Mouse (Mus musculus): Measurements from ENCODE around the gene Plcb3. TPM values are rescaled to one million over a fixed set of nuclear protein-coding genes. Genes with fewer than 3 reads are reported as not detected.

The Plcb3 gene
- polyA plus RNA-seq, 1 experiment from 2014 or later: 7.6 TPM

GRCm38 (mm10) chr19:6907094-6907493 lies 69.2 kb downstream of the Plcb3 start:
- H3K4me3 ChIP-seq (ENCODE audit: low read depth, low read length): no peak overlapping the region
- no peak overlapping the region for H3K9ac ChIP-seq (replicated peaks; ENCODE audit: low read depth, low read length)
- no peak overlapping the region for H3K4me2 ChIP-seq (ENCODE audit: low read depth, low read length)
- no peak for ATAC-seq (ENCODE audit: low read depth)
- peaks cover 19% of the 10 kb centered on the region for H3K36me3 ChIP-seq (ENCODE audit: control insufficient read depth, insufficient read depth, low read length)
- 98% methylated on average over 8 of the region's 8 CpGs for WGBS
- H3K9me3 ChIP-seq (ENCODE audit: control insufficient read depth, low read length): no peaks in the 10 kb centered on the region
- H3K27me3 ChIP-seq (ENCODE audit: control insufficient read depth, insufficient read depth, low read length): no peaks in the 10 kb centered on the region
- no peak overlapping the region for H3K27ac ChIP-seq (ENCODE audit: low read depth, low read length)
- peaks cover 18% of the 10 kb centered on the region for H3K4me1 ChIP-seq (ENCODE audit: control insufficient read depth, insufficient read depth, low read length)

- Histone ChIP-seq H3K4me3 (ENCODE audit: low read depth, low read length) (no peak overlapping the region), H3K9ac (replicated peaks; ENCODE audit: low read depth, low read length) (no peak overlapping the region), H3K36me3 (ENCODE audit: control insufficient read depth, insufficient read depth, low read length) (peaks cover 15% of the 10 kb centered on the region), H3K27me3 (ENCODE audit: control insufficient read depth, insufficient read depth, low read length) (no peaks in the 10 kb centered on the region), H3K27ac (ENCODE audit: low read depth, low read length) (no peak overlapping the region), H3K4me2 (ENCODE audit: low read depth, low read length) (no peak overlapping the region), H3K9me3 (ENCODE audit: control insufficient read depth, low read length) (no peaks in the 10 kb centered on the region), H3K4me1 (ENCODE audit: control insufficient read depth, insufficient read depth, low read length) (peaks cover 15% of the 10 kb centered on the region)
- no peak for ATAC-seq (ENCODE audit: low read depth)
- WGBS: 86% methylated on average over 3 of the region's 3 CpGs
Measured at GRCm38 (mm10) chr19:6906199-6906598, 70.1 kb downstream of the Plcb3 start.

DNA sequence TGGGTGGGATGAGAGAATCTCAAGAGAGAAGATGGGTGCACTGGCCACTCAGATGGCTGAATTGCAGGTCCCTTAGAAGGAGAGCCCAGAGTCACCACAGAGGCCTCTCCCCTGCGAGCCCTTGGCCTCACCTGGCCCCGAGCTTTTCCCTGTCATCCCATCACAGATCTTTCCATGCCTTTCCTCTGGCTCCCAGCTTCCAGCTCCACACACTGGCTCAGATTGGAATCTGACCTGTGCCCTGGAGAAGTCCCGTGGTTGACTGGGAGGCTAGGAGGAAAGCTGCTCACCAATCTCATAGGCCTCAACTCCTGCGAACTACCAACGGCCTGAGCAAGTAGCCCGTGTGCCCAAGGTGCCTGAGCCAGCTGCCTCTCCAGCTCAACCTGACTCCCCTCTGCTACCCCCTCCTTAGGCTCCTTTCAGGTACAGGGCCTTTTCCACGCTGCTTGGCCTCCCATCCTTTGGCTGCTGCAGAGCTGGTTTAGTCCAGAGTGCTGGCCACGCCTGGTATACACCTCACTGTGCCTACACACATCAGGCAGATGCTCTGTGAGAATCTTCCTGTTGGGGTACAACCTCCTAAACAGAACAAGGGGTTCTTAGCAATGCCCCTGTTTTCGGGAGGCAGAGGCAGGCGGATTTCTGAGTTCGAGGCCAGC lies 70.6 kb downstream of the Plcb3 start:
- WGBS: 94% methylated on average over 11 of the region's 11 CpGs
- Histone ChIP-seq H3K4me2 (ENCODE audit: low read depth, low read length) (no peak overlapping the region), H3K4me1 (ENCODE audit: control insufficient read depth, insufficient read depth, low read length) (peaks cover 11% of the 10 kb centered on the region), H3K27ac (ENCODE audit: low read depth, low read length) (no peak overlapping the region), H3K4me3 (ENCODE audit: low read depth, low read length) (no peak overlapping the region), H3K27me3 (ENCODE audit: control insufficient read depth, insufficient read depth, low read length) (no peaks in the 10 kb centered on the region), H3K9ac (replicated peaks; ENCODE audit: low read depth, low read length) (no peak overlapping the region), H3K9me3 (ENCODE audit: control insufficient read depth, low read length) (no peaks in the 10 kb centered on the region), H3K36me3 (ENCODE audit: control insufficient read depth, insufficient read depth, low read length) (peaks cover 15% of the 10 kb centered on the region)
- no peak for ATAC-seq (ENCODE audit: low read depth)

DNA sequence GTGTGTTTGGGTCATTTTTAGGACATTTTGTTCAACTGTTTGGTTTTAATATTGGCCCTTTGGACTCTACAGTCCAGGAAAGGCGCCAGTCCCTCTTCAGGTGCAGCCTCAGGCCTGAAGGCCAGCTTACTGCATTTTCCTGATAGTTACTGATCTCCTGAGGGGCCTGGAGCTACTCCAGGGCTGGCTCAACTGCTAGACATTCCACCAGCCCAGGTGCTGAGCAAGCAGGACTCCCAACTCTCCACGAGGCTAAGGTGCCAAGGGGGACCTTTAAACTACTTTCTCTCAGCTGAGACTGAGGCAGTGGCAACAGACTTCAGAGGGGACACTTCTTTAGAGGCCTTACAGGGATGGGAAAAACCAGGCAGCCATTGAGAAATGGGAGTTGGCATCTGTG lies 71.4 kb downstream of the Plcb3 start:
- no peak overlapping the region for H3K9ac ChIP-seq (replicated peaks; ENCODE audit: low read depth, low read length)
- no peaks in the 10 kb centered on the region for H3K9me3 ChIP-seq (ENCODE audit: control insufficient read depth, low read length)
- peaks cover 15% of the 10 kb centered on the region for H3K36me3 ChIP-seq (ENCODE audit: control insufficient read depth, insufficient read depth, low read length)
- peaks cover 11% of the 10 kb centered on the region for H3K4me1 ChIP-seq (ENCODE audit: control insufficient read depth, insufficient read depth, low read length)
- 93% methylated on average over 2 of the region's 2 CpGs for WGBS
- no peak overlapping the region for H3K4me2 ChIP-seq (ENCODE audit: low read depth, low read length)
- no peaks in the 10 kb centered on the region for H3K27me3 ChIP-seq (ENCODE audit: control insufficient read depth, insufficient read depth, low read length)
- no peak overlapping the region for H3K4me3 ChIP-seq (ENCODE audit: low read depth, low read length)
- H3K27ac ChIP-seq (ENCODE audit: low read depth, low read length): no peak overlapping the region
- no peak for ATAC-seq (ENCODE audit: low read depth)

GRCm38 (mm10) chr19:6903031-6903430 lies 73.2 kb downstream of the Plcb3 start:
- WGBS: 96% methylated on average over 1 of the region's 1 CpGs
- Histone ChIP-seq H3K9ac (replicated peaks; ENCODE audit: low read depth, low read length) (no peak overlapping the region), H3K4me2 (ENCODE audit: low read depth, low read length) (no peak overlapping the region), H3K4me1 (ENCODE audit: control insufficient read depth, insufficient read depth, low read length) (peaks cover 4% of the 10 kb centered on the region), H3K36me3 (ENCODE audit: control insufficient read depth, insufficient read depth, low read length) (peaks cover 15% of the 10 kb centered on the region), H3K27me3 (ENCODE audit: control insufficient read depth, insufficient read depth, low read length) (no peaks in the 10 kb centered on the region), H3K4me3 (ENCODE audit: low read depth, low read length) (no peak overlapping the region), H3K9me3 (ENCODE audit: control insufficient read depth, low read length) (no peaks in the 10 kb centered on the region), H3K27ac (ENCODE audit: low read depth, low read length) (no peak overlapping the region)
- ATAC-seq (ENCODE audit: low read depth): no peak

Small RNA genes lying within 50 kb of the gene (microRNA-seq; reads per million reads assigned to microRNA genes)
- 0.85 reads per million for gene Mir6990

Other genes starting within 250 kb of the Plcb3 start
- 9.6 and 10.4 TPM in 2 replicates for gene Rps6ka4, start 135.8 kb downstream of the Plcb3 start, polyA plus RNA-seq (2014; fragmentation: Nextera tagmentation; extraction: Ambion mirVana)
- 0.32 TPM in 2 replicates for gene Ccdc88b, start 118.3 kb downstream of the Plcb3 start, polyA plus RNA-seq (2014; fragmentation: Nextera tagmentation; extraction: Ambion mirVana)
- 104 and 106 TPM in 2 replicates for gene Trmt112, start 66.8 kb downstream of the Plcb3 start, polyA plus RNA-seq (2014; fragmentation: Nextera tagmentation; extraction: Ambion mirVana)
- 240 and 272 TPM in 2 replicates for gene Prdx5, start 66.4 kb downstream of the Plcb3 start, polyA plus RNA-seq (2014; fragmentation: Nextera tagmentation; extraction: Ambion mirVana)
- 6.9 and 8.4 TPM in 2 replicates for gene Esrra, start 54.7 kb downstream of the Plcb3 start, polyA plus RNA-seq (2014; fragmentation: Nextera tagmentation; extraction: Ambion mirVana)
- 0.94 and 5.6 TPM in 2 replicates for gene Catsperz, start 51.1 kb downstream of the Plcb3 start, polyA plus RNA-seq (2014; fragmentation: Nextera tagmentation; extraction: Ambion mirVana)
- 9.4 and 9.9 TPM in 2 replicates for gene Kcnk4, start 42.0 kb downstream of the Plcb3 start, polyA plus RNA-seq (2014; fragmentation: Nextera tagmentation; extraction: Ambion mirVana)
- gene Bad, start 34.6 kb downstream of the Plcb3 start, polyA plus RNA-seq (2014; fragmentation: Nextera tagmentation; extraction: Ambion mirVana): 87.4 and 87.8 TPM in 2 replicates
- 57.3 and 59.6 TPM in 2 replicates for gene Gpr137, start 34.0 kb downstream of the Plcb3 start, polyA plus RNA-seq (2014; fragmentation: Nextera tagmentation; extraction: Ambion mirVana)
- gene Ppp1r14b, start 1.5 kb downstream of the Plcb3 start, polyA plus RNA-seq (2014; fragmentation: Nextera tagmentation; extraction: Ambion mirVana): 140 and 162 TPM in 2 replicates
- 93.0 and 119 TPM in 2 replicates for gene Fkbp2, start 4.0 kb upstream of the Plcb3 start, polyA plus RNA-seq (2014; fragmentation: Nextera tagmentation; extraction: Ambion mirVana)
- 52.0 and 60.9 TPM in 2 replicates for gene Vegfb, start 11.2 kb upstream of the Plcb3 start, polyA plus RNA-seq (2014; fragmentation: Nextera tagmentation; extraction: Ambion mirVana)
- 23.7 and 28.5 TPM in 2 replicates for gene Dnajc4, start 16.1 kb upstream of the Plcb3 start, polyA plus RNA-seq (2014; fragmentation: Nextera tagmentation; extraction: Ambion mirVana)
- gene Nudt22, start 19.6 kb upstream of the Plcb3 start, polyA plus RNA-seq (2014; fragmentation: Nextera tagmentation; extraction: Ambion mirVana): 22.0 and 22.6 TPM in 2 replicates
- gene Trpt1, start 19.7 kb upstream of the Plcb3 start, polyA plus RNA-seq (2014; fragmentation: Nextera tagmentation; extraction: Ambion mirVana): 22.2 and 29.8 TPM in 2 replicates
- gene Fermt3, start 43.0 kb upstream of the Plcb3 start, polyA plus RNA-seq (2014; fragmentation: Nextera tagmentation; extraction: Ambion mirVana): 1.9 and 4.9 TPM in 2 replicates
- 207 and 215 TPM in 2 replicates for gene Stip1, start 63.5 kb upstream of the Plcb3 start, polyA plus RNA-seq (2014; fragmentation: Nextera tagmentation; extraction: Ambion mirVana)
- gene Macrod1, start 80.3 kb upstream of the Plcb3 start, polyA plus RNA-seq (2014; fragmentation: Nextera tagmentation; extraction: Ambion mirVana): 4.7 and 5.6 TPM in 2 replicates
- 11.0 and 13.3 TPM in 2 replicates for gene Flrt1, start 129.3 kb upstream of the Plcb3 start, polyA plus RNA-seq (2014; fragmentation: Nextera tagmentation; extraction: Ambion mirVana)
- gene Otub1, start 229.8 kb upstream of the Plcb3 start, polyA plus RNA-seq (2014; fragmentation: Nextera tagmentation; extraction: Ambion mirVana): 240 and 255 TPM in 2 replicates
- 1,130 and 1,330 TPM in 2 replicates for gene Cox8a, start 241.1 kb upstream of the Plcb3 start, polyA plus RNA-seq (2014; fragmentation: Nextera tagmentation; extraction: Ambion mirVana)